Mouse (Mus musculus) neural tube, embryonic 14.5 days (tissue): ENCODE results near the gene Mast3. TPM values are rescaled to one million over a fixed set of nuclear protein-coding genes. Genes with fewer than 3 reads are reported as not detected.

Experiments
- ATAC-seq: fragments of 200-750 bp; cut with Nextera tagmentation; 2 replicates; pipeline ENCODE4 v1.8.0; 2017; ENCODE audit warnings: low read depth, mild to moderate bottlenecking, moderate TSS enrichment, moderate library complexity
- H3K27ac ChIP-seq: fragments of 300-500 bp; sonication (generic); 2 replicates; pipeline ENCODE4 v1.5.1; 2014; ENCODE audit warnings: low read depth, mild to moderate bottlenecking, control low read depth, low read length, moderate library complexity, mixed read lengths
- H3K27me3 ChIP-seq: fragments of 300-500 bp; sonication (generic); 2 replicates; pipeline ENCODE4 v1.6.1; 2014; ENCODE audit warnings: low read length; ENCODE audit not compliant: control insufficient read depth, insufficient read depth
- H3K36me3 ChIP-seq: fragments of 300-500 bp; sonication (generic); 2 replicates; pipeline ENCODE4 v1.6.1; 2014; ENCODE audit warnings: low read length, mixed read lengths; ENCODE audit not compliant: control insufficient read depth, insufficient read depth
- H3K4me1 ChIP-seq: fragments of 300-500 bp; sonication (generic); 2 replicates; pipeline ENCODE4 v1.6.1; 2014; ENCODE audit warnings: low read length; ENCODE audit not compliant: control insufficient read depth, insufficient read depth
- H3K4me2 ChIP-seq: fragments of 300-500 bp; sonication (generic); 2 replicates; pipeline ENCODE4 v1.6.1; 2014; ENCODE audit warnings: mild to moderate bottlenecking, low read depth, low read length, control low read depth
- H3K4me3 ChIP-seq: fragments of 300-500 bp; sonication (generic); 2 replicates; pipeline ENCODE4 v1.5.1; 2014; ENCODE audit warnings: low read depth, low read length, control low read depth, mixed read lengths
- H3K9ac ChIP-seq: fragments of 300-500 bp; sonication (generic); replicated peaks from 2 replicates; pipeline ENCODE4 v1.6.1; 2014; ENCODE audit warnings: low read depth, mild to moderate bottlenecking, control low read depth, low read length, mixed read lengths
- H3K9me3 ChIP-seq: fragments of 300-500 bp; sonication (generic); 2 replicates; pipeline ENCODE4 v1.6.1; 2016; ENCODE audit warnings: low read length; ENCODE audit not compliant: control insufficient read depth
- WGBS: fragments of 180-500 bp; shearing (Covaris S2); extraction: QIAGEN DNeasy Blood & Tissue Kit; methylation state at CpG from one replicate; pipeline ENCODE4 v1.1.7; 2014; 5-methylcytosine and 5-hydroxymethylcytosine counted together
- polyA plus RNA-seq: library from polyadenylated mRNA; unstranded; fragments of >200 nt; fragmentation: Nextera tagmentation; extraction: Ambion mirVana; gene quantifications from 2 replicates; pipeline ENCODE4 v1.2.1, GENCODE M21; 2014

Mast3 gene
- polyA plus RNA-seq, 1 experiment from 2014 or later = 23.4 TPM

- no peak for ATAC-seq
- H3K27me3 ChIP-seq = no peaks in the 10 kb centered on the region
- H3K36me3 ChIP-seq = peaks cover 32% of the 10 kb centered on the region
- peaks cover 6% of the 10 kb centered on the region; the same call in 1 of the 2 replicates for H3K4me1 ChIP-seq
- no peak overlapping the region for H3K4me3 ChIP-seq
- peak overlapping the region; percentile 42 for H3K4me2 ChIP-seq
- H3K9me3 ChIP-seq = no peaks in the 10 kb centered on the region
- H3K27ac ChIP-seq = no peak overlapping the region
- H3K9ac ChIP-seq = peak overlapping the region; percentile 39; the same call in 1 of the 2 replicates
- WGBS = 3% methylated on average over 34 of the region's 34 CpGs
These were observed 38.9 kb downstream of the Mast3 start for GRCm38 (mm10) chr8:70765838-70766570.

- Histone ChIP-seq H3K36me3 (peaks cover 25% of the 10 kb centered on the region), H3K27ac (no peak overlapping the region), H3K27me3 (no peaks in the 10 kb centered on the region), H3K9me3 (no peaks in the 10 kb centered on the region), H3K4me1 (peaks cover 9% of the 10 kb centered on the region), H3K4me2 (no peak overlapping the region), H3K4me3 (no peak overlapping the region), H3K9ac (no peak overlapping the region)
- ATAC-seq = no peak
- WGBS = 81% methylated on average over 9 of the region's 9 CpGs
These were observed 39.5 kb downstream of the Mast3 start for GRCm38 (mm10) chr8:70765329-70765728.

- Histone ChIP-seq H3K36me3 (peaks cover 18% of the 10 kb centered on the region), H3K27ac (no peak overlapping the region), H3K9me3 (no peaks in the 10 kb centered on the region), H3K4me1 (peaks cover 15% of the 10 kb centered on the region), H3K9ac (no peak overlapping the region), H3K27me3 (no peaks in the 10 kb centered on the region), H3K4me2 (no peak overlapping the region), H3K4me3 (no peak overlapping the region)
- 93% methylated on average over 13 of the region's 13 CpGs for WGBS
- no peak for ATAC-seq
These were observed 40.2 kb downstream of the Mast3 start for GRCm38 (mm10) chr8:70764676-70765075.

- no peaks in the 10 kb centered on the region for H3K27me3 ChIP-seq
- no peaks in the 10 kb centered on the region for H3K9me3 ChIP-seq
- no peak for ATAC-seq
- H3K4me1 ChIP-seq = peaks cover 19% of the 10 kb centered on the region
- no peak overlapping the region for H3K27ac ChIP-seq
- 85% methylated on average over 8 of the region's 8 CpGs for WGBS
- H3K9ac ChIP-seq = no peak overlapping the region
- no peak overlapping the region for H3K4me3 ChIP-seq
- no peak overlapping the region for H3K4me2 ChIP-seq
- H3K36me3 ChIP-seq = peaks cover 15% of the 10 kb centered on the region
These were observed 40.8 kb downstream of the Mast3 start for GRCm38 (mm10) chr8:70764026-70764425.

- Histone ChIP-seq H3K9ac (no peak overlapping the region), H3K4me1 (peaks cover 19% of the 10 kb centered on the region), H3K4me2 (no peak overlapping the region), H3K36me3 (peaks cover 9% of the 10 kb centered on the region; the same call in 1 of the 2 replicates), H3K4me3 (no peak overlapping the region), H3K9me3 (no peaks in the 10 kb centered on the region), H3K27me3 (no peaks in the 10 kb centered on the region), H3K27ac (no peak overlapping the region)
- no peak for ATAC-seq
- WGBS = 4% methylated on average over 3 of the region's 3 CpGs
These were observed 41.5 kb downstream of the Mast3 start for GRCm38 (mm10) chr8:70763354-70763753.

- 90% methylated on average over 1 of the region's 1 CpGs for WGBS
These were observed 42.7 kb downstream of the Mast3 start for GRCm38 (mm10) chr8:70762118-70762517.

GRCm38 (mm10) chr8:70760775-70761406 lies 44.0 kb downstream of the Mast3 start, which contains the start of gene Mpv17l2:
TSS of gene Mpv17l2 (minus strand) at chr8:70760946.
- Histone ChIP-seq H3K4me3 (peak within 1 kb of the TSS; percentile 64), H3K4me1 (peaks cover 20% of the 10 kb centered on the region), H3K9ac (peak within 1 kb of the TSS; percentile 76), H3K36me3 (peaks cover 18% of the 10 kb centered on the region; the same call in 1 of the 2 replicates), H3K27ac (peak within 1 kb of the TSS; percentile 82), H3K27me3 (no peaks in the 10 kb centered on the region), H3K9me3 (no peaks in the 10 kb centered on the region), H3K4me2 (peak within 1 kb of the TSS; percentile 98)
- under 1% methylated on average over 55 of the region's 55 CpGs for WGBS
- peak; percentile 96 for ATAC-seq

More at GRCm38 (mm10) chr8:70762118-70762517, 42.7 kb downstream of the Mast3 start:
- no peak overlapping the region for H3K4me3 ChIP-seq
- H3K9ac ChIP-seq = no peak overlapping the region
- H3K36me3 ChIP-seq = peaks cover 11% of the 10 kb centered on the region; the same call in 1 of the 2 replicates
- H3K9me3 ChIP-seq = no peaks in the 10 kb centered on the region
- no peak for ATAC-seq
- no peak overlapping the region for H3K27ac ChIP-seq
- H3K4me2 ChIP-seq = no peak overlapping the region
- no peaks in the 10 kb centered on the region for H3K27me3 ChIP-seq
- H3K4me1 ChIP-seq = peaks cover 19% of the 10 kb centered on the region

GRCm38 (mm10) chr8:70760350-70760749 lies 44.5 kb downstream of the Mast3 start:
- Histone ChIP-seq H3K4me2 (peak overlapping the region; percentile 98), H3K36me3 (peaks cover 19% of the 10 kb centered on the region; the same call in 1 of the 2 replicates), H3K27me3 (no peaks in the 10 kb centered on the region), H3K27ac (peak overlapping the region; percentile 82), H3K9ac (peak overlapping the region; percentile 76), H3K4me1 (peaks cover 23% of the 10 kb centered on the region), H3K4me3 (peak overlapping the region; percentile 64), H3K9me3 (no peaks in the 10 kb centered on the region)
- peak; percentile 35; the same call in 1 of the 2 replicates for ATAC-seq
- WGBS = under 1% methylated on average over 22 of the region's 22 CpGs
